Mouse (Mus musculus) layer of hippocampus, adult 18-20 months (tissue): ENCODE measurements around the gene Gm10665. TPM values are rescaled to one million over a fixed set of nuclear protein-coding genes. Genes with fewer than 3 reads are reported as not detected.
"Not testable (repeated sequence)": the region's sequence is repeated elsewhere in the genome, so short reads cannot be mapped to it uniquely, and the experiment has no call there.

Source experiments
- DNase-seq, 2 experiments: peaks; one replicate each; pipeline ENCODE4 v3.0.0; 2022; ENCODE audit warnings: low spot score in 2 of 2
- long read RNA-seq: library from polyadenylated mRNA; stranded (forward); transcript quantifications from one replicate; pipeline ENCODE4 v2.0.0, GENCODE M21; 2021
- total RNA-seq, 2 experiments: library from RNA; stranded (reverse); gene quantifications; 2 replicates each; pipeline ENCODE4 v1.2.3; 2021

Gm10665 gene
- not detected for total RNA-seq
- long read RNA-seq, result 0 reads

GRCm38 (mm10) chr7:22463975-22464374 lies at the start of gene Gm10665:
TSS of gene Gm10665 (minus strand) at chr7:22464075.
- DNase-seq, result not testable (repeated sequence)

- DNase-seq, result not testable (repeated sequence)
Measured at GRCm38 (mm10) chr7:22499578-22499977, 35.7 kb upstream of the Gm10665 start, which contains the start of gene Vmn1r151. TSS of gene Vmn1r151 (minus strand) at chr7:22499678.

- DNase-seq, result not testable (repeated sequence)
Measured at GRCm38 (mm10) chr7:22438129-22438528, 25.7 kb downstream of the Gm10665 start, which contains the start of gene Vmn1r149. TSS of gene Vmn1r149 (minus strand) at chr7:22438229.

- DNase-seq, result not testable (repeated sequence)
Measured at GRCm38 (mm10) chr7:22413283-22413682, 50.6 kb downstream of the Gm10665 start, which contains the start of gene Vmn1r148. TSS of gene Vmn1r148 (plus strand) at chr7:22413583.

Other genes with a start within 250 kb of the Gm10665 start
- not detected for gene Gm8453, start 234.6 kb downstream of the Gm10665 start, total RNA-seq
- not detected for gene Gm4187, start 134.4 kb downstream of the Gm10665 start, total RNA-seq
- not detected for gene Gm8660, start 93.0 kb downstream of the Gm10665 start, total RNA-seq
- not detected for gene Vmn1r148, start 50.5 kb downstream of the Gm10665 start, total RNA-seq
- gene Vmn1r149, start 25.8 kb downstream of the Gm10665 start, total RNA-seq, result not detected
- not detected for gene Vmn1r151, start 35.6 kb upstream of the Gm10665 start, total RNA-seq
- gene Vmn1r152, start 58.9 kb upstream of the Gm10665 start, total RNA-seq, result not detected
- gene Gm8677, start 70.8 kb upstream of the Gm10665 start, total RNA-seq, result not detected
- not detected for gene Gm4201, start 101.3 kb upstream of the Gm10665 start, total RNA-seq
- not detected for gene Gm4565, start 124.1 kb upstream of the Gm10665 start, total RNA-seq
- gene Vmn1r155, start 193.9 kb upstream of the Gm10665 start, total RNA-seq, result not detected
- gene Gm8693, start 228.2 kb upstream of the Gm10665 start, total RNA-seq, result not detected